Mouse (Mus musculus) limb, embryonic 15.5 days (tissue): ENCODE measurements around the gene Lmtk2. TPM values are rescaled to one million over a fixed set of nuclear protein-coding genes. Genes with fewer than 3 reads are reported as not detected.

Experiments
- ATAC-seq: fragments of 200-750 bp; cut with Nextera tagmentation; 2 replicates; pipeline ENCODE4 v1.8.0; 2017; ENCODE audit warnings: low read depth, moderate TSS enrichment; ENCODE audit not compliant: insufficient number of reproducible peaks, low FRiP score, low TSS enrichment
- H3K27ac ChIP-seq: fragments of 300-500 bp; sonication (generic); 2 replicates; pipeline ENCODE4 v1.5.1; 2015; ENCODE audit warnings: moderate library complexity, mild to moderate bottlenecking, inconsistent platforms
- H3K27me3 ChIP-seq: fragments of 300-500 bp; sonication (generic); 2 replicates; pipeline ENCODE4 v1.6.1; 2015; ENCODE audit warnings: inconsistent platforms
- H3K36me3 ChIP-seq: fragments of 300-500 bp; sonication (generic); 2 replicates; pipeline ENCODE4 v1.6.1; 2015; ENCODE audit warnings: inconsistent platforms
- H3K4me1 ChIP-seq: fragments of 300-500 bp; sonication (generic); 2 replicates; pipeline ENCODE4 v1.6.1; 2015; ENCODE audit warnings: inconsistent platforms
- H3K4me2 ChIP-seq: fragments of 300-500 bp; sonication (generic); 2 replicates; pipeline ENCODE4 v1.6.1; 2015; ENCODE audit warnings: mild to moderate bottlenecking, inconsistent platforms
- H3K4me3 ChIP-seq: fragments of 300-500 bp; sonication (generic); 2 replicates; pipeline ENCODE4 v1.5.1; 2015; ENCODE audit warnings: mild to moderate bottlenecking, inconsistent platforms
- H3K9ac ChIP-seq: fragments of 300-500 bp; sonication (generic); 2 replicates; pipeline ENCODE4 v1.6.1; 2015; ENCODE audit warnings: inconsistent platforms
- H3K9me3 ChIP-seq: fragments of 300-500 bp; sonication (generic); 2 replicates; pipeline ENCODE4 v1.6.1; 2016; ENCODE audit warnings: inconsistent platforms
- WGBS: fragments of 180-500 bp; shearing (Covaris S2); methylation state at CpG from one replicate; pipeline ENCODE4 v1.1.7; 2015; 5-methylcytosine and 5-hydroxymethylcytosine counted together
- polyA plus RNA-seq: library from polyadenylated mRNA; unstranded; fragments of >200 nt; fragmentation: Nextera tagmentation; extraction: Ambion mirVana; gene quantifications from 2 replicates; pipeline ENCODE4 v1.2.1, GENCODE M21; 2015

The Lmtk2 gene
- polyA plus RNA-seq, 1 experiment from 2014 or later: 3.5 TPM

GRCm38 (mm10) chr5:144183647-144184335, 83.6 kb downstream of the Lmtk2 start:
- no peak overlapping the region for H3K4me3 ChIP-seq
- H3K27ac ChIP-seq: no peak overlapping the region
- 0 out of 2 replicates have a peak, but pooled peaks cover 2% of the 10 kb centered on the region for H3K4me1 ChIP-seq
- H3K4me2 ChIP-seq: no peak overlapping the region
- WGBS: 57% methylated on average over 7 of the region's 7 CpGs
- no peak for ATAC-seq
- no peak overlapping the region for H3K9ac ChIP-seq
- peaks cover 24% of the 10 kb centered on the region for H3K36me3 ChIP-seq
- no peaks in the 10 kb centered on the region for H3K27me3 ChIP-seq
- H3K9me3 ChIP-seq: no peaks in the 10 kb centered on the region

GRCm38 (mm10) chr5:144184350-144185045, 84.3 kb downstream of the Lmtk2 start:
- ATAC-seq: no peak

GRCm38 (mm10) chr5:144188422-144188821, 88.2 kb downstream of the Lmtk2 start:
- WGBS: 80% methylated on average over 6 of the region's 6 CpGs

More at GRCm38 (mm10) chr5:144184350-144185045, 84.3 kb downstream of the Lmtk2 start:
- peaks cover 5% of the 10 kb centered on the region for H3K4me1 ChIP-seq
- no peaks in the 10 kb centered on the region for H3K9me3 ChIP-seq
- H3K4me3 ChIP-seq: no peak overlapping the region
- no peaks in the 10 kb centered on the region for H3K27me3 ChIP-seq
- no peak overlapping the region for H3K4me2 ChIP-seq
- H3K36me3 ChIP-seq: peaks cover 20% of the 10 kb centered on the region
- H3K9ac ChIP-seq: no peak overlapping the region
- no peak overlapping the region for H3K27ac ChIP-seq
- 86% methylated on average over 21 of the region's 21 CpGs for WGBS

GRCm38 (mm10) chr5:144189327-144189726, 89.1 kb downstream of the Lmtk2 start:
- Histone ChIP-seq H3K27me3 (no peaks in the 10 kb centered on the region), H3K4me2 (no peak overlapping the region), H3K9me3 (no peaks in the 10 kb centered on the region), H3K4me3 (no peak overlapping the region), H3K36me3 (peaks cover 16% of the 10 kb centered on the region), H3K4me1 (peaks cover 18% of the 10 kb centered on the region), H3K9ac (no peak overlapping the region), H3K27ac (no peak overlapping the region)
- WGBS: 77% methylated on average over 7 of the region's 7 CpGs
- no peak for ATAC-seq

More at GRCm38 (mm10) chr5:144188422-144188821, 88.2 kb downstream of the Lmtk2 start:
- no peak overlapping the region for H3K4me3 ChIP-seq
- no peak overlapping the region for H3K4me2 ChIP-seq
- H3K27ac ChIP-seq: no peak overlapping the region
- H3K27me3 ChIP-seq: no peaks in the 10 kb centered on the region
- H3K9me3 ChIP-seq: no peaks in the 10 kb centered on the region
- H3K36me3 ChIP-seq: peaks cover 16% of the 10 kb centered on the region
- H3K4me1 ChIP-seq: peaks cover 21% of the 10 kb centered on the region
- no peak for ATAC-seq
- H3K9ac ChIP-seq: no peak overlapping the region

- ATAC-seq: no peak
- peak within 1 kb of the TSS; percentile 51 for H3K4me2 ChIP-seq
- peaks cover 9% of the 10 kb centered on the region for H3K36me3 ChIP-seq
- no peaks in the 10 kb centered on the region for H3K27me3 ChIP-seq
- no peak within 1 kb of the TSS for H3K9ac ChIP-seq
- H3K4me3 ChIP-seq: peak within 1 kb of the TSS; percentile 26
- no peak within 1 kb of the TSS for H3K27ac ChIP-seq
- 2% methylated on average over 22 of the region's 26 CpGs for WGBS
- no peaks in the 10 kb centered on the region for H3K9me3 ChIP-seq
- H3K4me1 ChIP-seq: peaks cover 18% of the 10 kb centered on the region
These were observed 89.8 kb downstream of the Lmtk2 start, which contains the start of gene Bhlha15 for GRCm38 (mm10) chr5:144189950-144190583. Gene Bhlha15 (plus strand): TSS chr5:144190286.

- Histone ChIP-seq H3K9me3 (no peaks in the 10 kb centered on the region), H3K4me1 (peaks cover 19% of the 10 kb centered on the region), H3K4me2 (no peak overlapping the region), H3K27me3 (no peaks in the 10 kb centered on the region), H3K36me3 (no peaks in the 10 kb centered on the region; the same call in none of the 2 replicates), H3K9ac (no peak overlapping the region), H3K27ac (no peak overlapping the region), H3K4me3 (no peak overlapping the region)
- WGBS: 58% methylated on average over 23 of the region's 23 CpGs
- ATAC-seq: no peak
These were observed 90.8 kb downstream of the Lmtk2 start for GRCm38 (mm10) chr5:144191026-144191425.

- no peaks in the 10 kb centered on the region for H3K27me3 ChIP-seq
- H3K36me3 ChIP-seq: peaks cover 3% of the 10 kb centered on the region; the same call in 1 of the 2 replicates
- 78% methylated on average over 6 of the region's 6 CpGs for WGBS
- no peaks in the 10 kb centered on the region for H3K9me3 ChIP-seq
- no peak for ATAC-seq
- H3K4me1 ChIP-seq: peaks cover 21% of the 10 kb centered on the region
- H3K9ac ChIP-seq: no peak overlapping the region
- no peak overlapping the region for H3K4me2 ChIP-seq
- H3K4me3 ChIP-seq: no peak overlapping the region
- no peak overlapping the region for H3K27ac ChIP-seq
These were observed 92.4 kb downstream of the Lmtk2 start for GRCm38 (mm10) chr5:144192673-144193072.

- Histone ChIP-seq H3K9ac (no peak overlapping the region), H3K4me3 (no peak overlapping the region), H3K27me3 (no peaks in the 10 kb centered on the region), H3K4me1 (peaks cover 19% of the 10 kb centered on the region), H3K36me3 (peaks cover 16% of the 10 kb centered on the region), H3K27ac (no peak overlapping the region), H3K4me2 (no peak overlapping the region), H3K9me3 (no peaks in the 10 kb centered on the region)
- ATAC-seq: no peak
- 67% methylated on average over 7 of the region's 7 CpGs for WGBS
These were observed 94.2 kb downstream of the Lmtk2 start for GRCm38 (mm10) chr5:144194416-144194815.

- Histone ChIP-seq H3K27me3 (no peaks in the 10 kb centered on the region), H3K27ac (no peak overlapping the region), H3K9ac (no peak overlapping the region), H3K4me2 (no peak overlapping the region), H3K36me3 (peaks cover 26% of the 10 kb centered on the region), H3K4me1 (0 out of 2 replicates have a peak, but pooled peaks cover 8% of the 10 kb centered on the region), H3K9me3 (no peaks in the 10 kb centered on the region), H3K4me3 (no peak overlapping the region)
- 80% methylated on average over 8 of the region's 8 CpGs for WGBS
- ATAC-seq: no peak
These were observed 95.3 kb downstream of the Lmtk2 start for GRCm38 (mm10) chr5:144195567-144195966.

GRCm38 (mm10) chr5:144200616-144201015, 100.4 kb downstream of the Lmtk2 start:
- H3K36me3 ChIP-seq: peaks cover 68% of the 10 kb centered on the region
- 0 out of 2 replicates have a peak, but pooled peaks cover 3% of the 10 kb centered on the region for H3K4me1 ChIP-seq
- no peak overlapping the region for H3K4me2 ChIP-seq

GRCm38 (mm10) chr5:144202430-144202829, 102.2 kb downstream of the Lmtk2 start:
- H3K9ac ChIP-seq: no peak overlapping the region
- H3K36me3 ChIP-seq: peaks cover 82% of the 10 kb centered on the region
- ATAC-seq: no peak
- H3K4me3 ChIP-seq: no peak overlapping the region
- WGBS: 96% methylated on average over 6 of the region's 6 CpGs
- H3K27ac ChIP-seq: no peak overlapping the region
- no peaks in the 10 kb centered on the region for H3K27me3 ChIP-seq
- no peaks in the 10 kb centered on the region; the same call in 1 of the 2 replicates for H3K9me3 ChIP-seq
- H3K4me2 ChIP-seq: no peak overlapping the region
- no peaks in the 10 kb centered on the region for H3K4me1 ChIP-seq

More at GRCm38 (mm10) chr5:144200616-144201015, 100.4 kb downstream of the Lmtk2 start:
- Histone ChIP-seq H3K9ac (no peak overlapping the region), H3K27ac (no peak overlapping the region), H3K4me3 (no peak overlapping the region), H3K27me3 (no peaks in the 10 kb centered on the region), H3K9me3 (no peaks in the 10 kb centered on the region; the same call in 1 of the 2 replicates)
- ATAC-seq: no peak
- WGBS: 81% methylated on average over 11 of the region's 11 CpGs
